Mouse (Mus musculus): ENCODE data around the gene Zfp874b.
"Not testable (repeated sequence)": the region's sequence is repeated elsewhere in the genome, so short reads cannot be mapped to it uniquely, and the experiment has no call there.

Gene Zfp874b

DNA sequence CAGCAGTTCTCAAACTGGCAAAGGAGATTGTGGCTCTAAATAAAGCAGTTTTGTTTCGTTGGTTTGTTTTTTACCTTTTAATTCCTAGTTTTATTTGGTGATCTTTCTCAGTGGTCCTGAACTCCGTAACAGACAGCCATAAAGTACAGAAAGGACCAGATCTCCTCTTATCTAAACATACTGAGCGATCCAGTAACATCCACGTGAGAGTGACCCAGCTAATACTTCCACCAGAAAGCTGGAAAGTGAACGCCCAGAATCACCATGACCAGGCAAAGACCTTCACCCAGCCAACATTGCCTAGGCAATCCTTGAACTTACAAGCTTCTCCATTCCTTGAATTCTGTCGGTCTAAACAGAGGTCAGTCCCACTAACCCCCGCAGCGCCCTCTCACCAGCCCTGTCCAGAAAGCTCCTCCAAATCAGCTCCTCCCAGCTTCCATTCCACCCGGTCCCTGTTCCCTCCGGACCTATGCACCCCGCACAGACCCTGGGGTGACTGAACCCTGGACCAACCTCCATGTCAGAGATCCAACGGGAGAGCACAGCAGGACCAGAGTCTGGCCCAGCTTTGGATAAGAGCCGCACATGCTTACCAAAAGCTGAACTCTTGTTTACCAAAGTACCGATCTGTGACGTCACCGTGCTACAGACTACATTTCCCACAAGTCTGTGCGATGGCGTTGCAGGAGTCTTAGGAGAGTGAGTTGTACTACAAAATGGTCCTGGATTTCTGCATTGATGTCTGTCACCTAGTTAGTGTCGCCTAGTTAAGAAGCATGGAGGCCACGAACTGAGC lies at the start of gene Zfp874b:
Zfp874b (minus strand) TSS at position 634 of the 799 bp plus-strand sequence.
- peak; percentile 89 for DNase-seq (ENCODE audit: low spot score)

DNA sequence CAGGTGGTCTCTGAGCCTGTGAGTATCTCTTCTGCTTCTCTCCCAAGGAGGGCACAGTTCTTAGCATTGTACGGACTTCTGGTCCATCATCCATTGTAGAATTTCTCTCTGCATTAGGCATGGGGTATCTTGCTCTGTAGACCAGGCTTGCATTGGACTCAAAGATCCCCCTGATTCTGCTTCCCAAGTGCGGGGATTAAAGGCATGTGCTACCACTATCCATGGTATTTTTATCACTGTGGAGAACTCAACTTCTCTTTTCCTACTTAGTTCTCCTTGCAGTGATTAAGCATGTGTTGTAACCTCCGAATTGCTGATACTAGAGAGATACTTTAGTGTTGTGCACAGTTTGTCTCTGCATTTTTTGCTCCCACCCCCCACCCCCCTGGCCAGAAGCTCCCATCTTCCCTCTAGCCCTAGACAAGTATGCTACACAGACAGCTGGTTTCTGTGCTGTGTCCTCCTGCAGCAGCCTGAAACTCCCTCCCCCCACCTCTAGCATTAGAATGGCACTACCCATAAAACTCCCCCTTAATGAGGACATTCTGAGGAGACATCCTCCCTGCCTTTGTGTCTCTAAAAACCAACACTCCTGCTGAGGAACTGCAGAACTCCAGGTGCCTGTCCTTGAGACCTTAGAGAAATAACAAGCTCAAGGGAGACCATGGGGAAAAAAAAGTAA lies 43.1 kb upstream of the Zfp874b start:
- DNase-seq (ENCODE audit: low spot score), result no peak

DNA sequence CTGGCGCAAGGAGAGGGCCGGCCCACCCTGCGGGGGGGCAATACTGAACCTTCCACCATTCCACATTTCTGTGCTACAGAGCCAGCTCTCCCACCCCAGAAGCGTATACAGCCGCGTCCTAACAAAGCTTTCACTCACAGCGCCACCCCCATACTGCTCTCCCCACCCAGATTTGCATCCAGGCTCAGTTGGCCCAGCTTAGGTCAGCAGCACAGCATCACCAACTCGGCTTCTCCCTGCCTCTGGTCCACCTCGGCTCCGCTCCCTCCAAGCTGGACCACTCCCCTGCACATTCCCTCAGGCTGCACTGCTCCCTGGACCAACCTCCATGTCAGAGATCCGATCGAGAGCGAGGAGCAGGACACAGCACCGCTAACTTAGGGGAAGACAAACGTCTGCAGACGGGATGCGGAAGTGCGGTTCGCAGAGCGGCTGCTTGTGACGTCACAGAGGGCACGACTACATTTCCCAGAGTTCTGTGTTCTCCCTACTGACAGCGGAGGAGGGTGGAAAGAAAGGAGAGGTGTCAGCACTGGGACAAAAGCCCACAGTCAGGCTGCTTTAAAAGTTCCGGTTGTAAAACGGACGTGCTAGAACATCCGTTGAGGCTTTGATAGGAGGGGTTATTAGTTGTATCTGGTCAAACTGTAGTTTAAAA lies 41.8 kb upstream of the Zfp874b start, which contains the start of the genes Gm26965 and Zfp87:
Gm26965 (minus strand) TSS at position 399 of the 658 bp plus-strand sequence.
Zfp87 (minus strand) TSS at position 425 of the 658 bp plus-strand sequence.
- peak; percentile 93 for DNase-seq (ENCODE audit: low spot score)

DNA sequence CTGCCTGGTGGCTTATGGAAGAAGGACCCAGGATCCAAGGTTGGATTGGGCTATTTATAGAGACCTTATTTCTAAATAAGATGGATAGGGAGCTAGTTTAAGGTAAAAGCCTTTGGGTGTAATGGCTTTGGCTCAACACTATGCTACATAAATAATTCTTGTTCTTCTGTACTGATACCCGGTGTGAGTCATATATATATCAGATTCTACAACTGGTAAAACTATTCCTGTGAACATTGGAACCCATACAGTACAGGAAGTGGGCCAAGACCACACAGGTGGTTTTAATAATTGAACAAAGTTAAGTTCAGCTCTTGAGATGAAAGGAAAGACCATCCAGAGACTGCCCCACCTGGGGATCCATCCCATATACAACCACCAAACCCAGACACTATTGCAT lies 16.9 kb upstream of the Zfp874b start:
- no peak for DNase-seq (ENCODE audit: low spot score)

- peak; percentile 86 for DNase-seq (ENCODE audit: low spot score)
Measured at GRCm38 (mm10) chr13:67500084-67500719, 16.1 kb upstream of the Zfp874b start, which contains the start of gene Zfp58. Zfp58 (minus strand) TSS chr13:67500555.

GRCm38 (mm10) chr13:67495631-67496030 lies 11.6 kb upstream of the Zfp874b start:
- DNase-seq (ENCODE audit: low spot score), result no peak

DNA sequence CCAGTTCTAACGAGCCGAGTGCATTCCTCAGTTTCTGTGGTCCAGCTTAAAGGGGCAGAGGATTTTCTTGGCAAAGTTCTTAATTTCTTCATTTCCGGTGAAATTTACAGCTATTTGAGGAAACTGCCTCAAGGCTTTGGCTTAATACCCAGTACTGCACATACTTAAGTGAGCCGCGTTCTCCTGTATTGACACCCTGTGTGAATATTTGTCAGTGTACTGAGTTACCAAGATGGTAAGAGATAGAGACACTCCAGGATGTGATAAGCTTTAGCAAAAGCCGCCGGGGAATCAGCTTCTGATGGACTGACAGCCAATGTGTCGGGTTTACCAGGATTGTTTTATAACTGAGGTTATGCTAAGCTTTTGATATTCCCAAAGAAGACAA lies 360 bp upstream of the Zfp874b start:
- DNase-seq (ENCODE audit: low spot score), result no peak

- DNase-seq (ENCODE audit: low spot score), result no peak
Measured at GRCm38 (mm10) chr13:67481528-67481927, 2.5 kb downstream of the Zfp874b start.

GRCm38 (mm10) chr13:67469274-67469673 lies 14.8 kb downstream of the Zfp874b start:
- DNase-seq (ENCODE audit: low spot score), result no peak

- not testable (repeated sequence) for DNase-seq (ENCODE audit: low spot score)
Measured at GRCm38 (mm10) chr13:67463506-67464185, 20.4 kb downstream of the Zfp874b start.

DNA sequence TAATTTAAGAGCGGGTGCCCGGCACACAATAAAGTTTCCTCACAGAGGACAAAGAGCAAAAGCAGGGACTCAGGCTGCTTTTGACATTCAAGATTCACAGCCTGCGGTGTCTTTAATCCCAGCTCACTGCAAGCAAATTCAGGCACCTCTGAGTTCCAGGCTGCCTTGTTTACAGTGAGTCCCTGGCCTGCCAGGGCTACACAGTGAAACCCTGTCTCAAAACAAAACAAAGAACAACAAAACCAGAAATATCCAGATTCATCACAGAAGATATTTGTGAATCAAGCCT lies 32.1 kb downstream of the Zfp874b start:
- no peak for DNase-seq (ENCODE audit: low spot score)

DNA sequence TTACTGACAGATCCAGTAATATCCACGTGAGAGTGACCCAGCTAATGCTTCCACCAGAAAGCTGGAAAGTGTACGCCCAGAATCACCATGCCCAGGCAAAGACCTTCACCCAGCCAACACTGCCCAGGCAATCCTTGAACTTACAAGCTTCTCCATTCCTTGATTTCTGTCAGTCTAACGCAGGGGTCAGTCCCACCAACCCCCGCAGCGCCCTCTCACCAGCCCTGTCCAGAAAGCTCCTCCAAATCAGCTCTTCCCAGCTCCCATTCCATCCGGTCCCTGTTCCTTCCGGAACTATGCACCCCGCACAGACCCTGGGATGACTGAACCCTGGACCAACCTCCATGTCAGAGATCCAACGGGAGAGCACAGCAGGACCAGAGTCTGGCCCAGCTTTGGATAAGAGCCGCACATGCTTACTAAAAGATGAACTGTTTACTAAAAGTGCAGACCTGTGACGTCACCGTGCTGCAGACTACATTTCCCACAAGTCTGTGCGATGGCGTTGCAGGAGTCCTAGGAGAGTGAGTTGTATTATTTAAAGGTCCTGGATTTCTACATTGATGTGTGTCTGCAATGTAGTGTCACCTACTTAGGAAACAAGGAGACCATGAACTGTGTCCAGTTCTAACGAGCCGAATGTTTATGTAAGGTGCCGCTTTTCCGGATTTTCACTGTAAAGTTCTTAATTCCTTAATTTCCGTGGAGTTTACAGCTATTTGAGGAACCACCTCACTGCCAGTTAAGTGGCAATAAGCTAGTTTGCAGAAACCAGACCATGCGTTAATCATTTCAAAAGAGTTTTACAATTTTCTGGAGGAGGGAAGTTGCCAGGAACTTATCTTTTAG lies 32.7 kb downstream of the Zfp874b start, which contains the start of gene Zfp874a:
Zfp874a (minus strand) TSS at position 453 of the 849 bp plus-strand sequence.
- DNase-seq (ENCODE audit: low spot score), result peak; percentile 86

DNA sequence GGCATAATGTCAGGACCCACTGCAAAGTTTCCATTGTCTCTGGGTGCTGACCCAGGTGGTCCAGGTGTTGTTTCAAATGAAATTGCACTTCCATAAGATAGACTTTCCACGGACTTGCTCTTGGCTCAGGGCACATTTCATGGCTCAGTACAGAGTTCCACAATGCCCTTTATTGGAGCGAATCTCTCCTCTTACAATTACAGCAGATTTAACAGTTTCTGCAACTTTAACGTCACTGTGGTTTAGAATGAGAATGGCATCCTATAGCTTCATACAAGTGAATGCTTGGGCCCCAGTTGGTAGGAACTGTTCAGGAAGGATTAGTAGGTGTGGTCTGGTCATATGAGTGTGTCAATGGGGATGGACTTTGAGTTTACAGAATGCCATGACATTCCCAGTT lies 47.0 kb downstream of the Zfp874b start:
- DNase-seq (ENCODE audit: low spot score), result not testable (repeated sequence)

DNA sequence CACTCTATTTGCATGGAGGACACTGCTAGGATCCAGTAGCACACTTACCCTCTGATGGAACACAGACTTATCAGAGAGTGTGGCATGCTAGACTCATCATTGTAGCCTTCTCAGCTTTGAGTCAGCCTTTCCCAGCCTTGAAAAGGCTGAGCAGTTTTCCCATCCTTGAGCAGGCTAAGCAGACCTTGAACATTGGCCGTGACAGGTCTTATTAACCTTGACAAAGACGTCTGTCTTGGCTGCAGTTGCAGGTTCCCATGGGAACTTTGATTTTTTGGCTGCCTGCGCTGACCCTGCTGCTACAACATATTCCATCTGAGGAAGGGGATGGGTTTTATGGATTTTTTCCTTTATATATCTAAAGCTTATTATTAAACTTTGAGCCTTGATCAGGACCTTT lies 55.9 kb downstream of the Zfp874b start:
- DNase-seq (ENCODE audit: low spot score), result no peak

- not testable (repeated sequence) for DNase-seq (ENCODE audit: low spot score)
Measured at GRCm38 (mm10) chr13:67425699-67426098, 58.4 kb downstream of the Zfp874b start.

- DNase-seq (ENCODE audit: low spot score), result not testable (repeated sequence)
Measured at GRCm38 (mm10) chr13:67422532-67422931, 61.5 kb downstream of the Zfp874b start.
